Mouse (Mus musculus) ES-Bruce4 (cell line): Measurements from ENCODE around the gene Gpx4.

Experiments used
- CTCF ChIP-seq: IDR thresholded peaks from one replicate; pipeline ENCODE4 v1.8.1; 2011; ENCODE audit warnings: low read depth, low read length
- POLR2A ChIP-seq: IDR thresholded peaks from one replicate; pipeline ENCODE4 v1.8.1; 2011; ENCODE audit warnings: low read length; ENCODE audit not compliant: insufficient read depth

GRCm38 (mm10) chr10:80098630-80099029 is 51.7 kb downstream of the Gpx4 start:
- TF ChIP-seq CTCF = no peak
- no peak for TF ChIP-seq POLR2A
